Mouse (Mus musculus): ENCODE measurements around the gene Vmn1r231.

GRCm38 (mm10) chr17:20904991-20905390 lies at the start of gene Vmn1r231:
- TF ChIP-seq POLR2A (IDR thresholded peaks at IDR 0.05; ENCODE audit: low read depth, low read length) (no peak), MAX (IDR thresholded peaks at IDR 0.05; ENCODE audit: low read length) (no peak), MEF2A (IDR thresholded peaks at IDR 0.05; ENCODE audit: borderline replicate concordance, low read depth, low read length) (no peak), ZNF384 (IDR thresholded peaks at IDR 0.05; ENCODE audit: low read depth, low read length) (no peak), CTCF (conservative IDR thresholded peaks at IDR 0.05 in 1 of 2, IDR thresholded peaks at IDR 0.05 in 1 of 2; ENCODE audit: low read depth in 2 of 2, low read length in 2 of 2) (no peak), CHD1 (IDR thresholded peaks at IDR 0.05; ENCODE audit: low read depth, low read length) (no peak), TCF12 (IDR thresholded peaks at IDR 0.05; ENCODE audit: low read depth, low read length) (no peak), ZKSCAN1 (IDR thresholded peaks at IDR 0.05; ENCODE audit: borderline replicate concordance, low read depth, low read length) (no peak), USF1 (IDR thresholded peaks at IDR 0.05; ENCODE audit: low read depth, low read length) (no peak)

Measured in CH12.LX (cell line).